Mouse (Mus musculus) spleen, adult 2 months (tissue): ENCODE data around the gene Ola1. TPM values are rescaled to one million over a fixed set of nuclear protein-coding genes. Genes with fewer than 3 reads are reported as not detected.

Experiments used
- DNase-seq, 2 experiments: peaks; one replicate each; pipeline versions ENCODE4 v3.0.0 to v3.0.0-alpha.2; 2012 to 2021; ENCODE audit warnings: low spot score in 2 of 2, low read depth in 1 of 2
- H3K27ac ChIP-seq: fragments of 200-500 bp; 2 replicates; pipeline ENCODE4 v1.5.1; 2012; ENCODE audit warnings: low read length, inconsistent platforms; ENCODE audit not compliant: insufficient read depth
- H3K27me3 ChIP-seq: fragments of 200-500 bp; 2 replicates; pipeline ENCODE4 v1.6.1; 2012; ENCODE audit warnings: mild to moderate bottlenecking, moderate library complexity, low read length, inconsistent platforms; ENCODE audit not compliant: control insufficient read depth, insufficient read depth
- H3K36me3 ChIP-seq: fragments of 200-500 bp; 2 replicates; pipeline ENCODE4 v1.6.1; 2012; ENCODE audit warnings: mild to moderate bottlenecking, low read length, inconsistent platforms; ENCODE audit not compliant: control insufficient read depth, insufficient read depth
- H3K4me1 ChIP-seq: fragments of 200-500 bp; 2 replicates; pipeline ENCODE4 v1.6.1; 2011; ENCODE audit warnings: inconsistent platforms; ENCODE audit not compliant: control insufficient read depth, insufficient read depth, insufficient read length
- H3K4me3 ChIP-seq: fragments of 200-500 bp; 2 replicates; pipeline ENCODE4 v1.5.1; 2011; ENCODE audit warnings: mild to moderate bottlenecking, inconsistent platforms; ENCODE audit not compliant: insufficient read depth, insufficient read length; ENCODE audit errors: extremely low read depth
- CTCF ChIP-seq: fragments of 200-500 bp; IDR thresholded peaks from 2 replicates; pipeline ENCODE4 v1.5.1; 2011; ENCODE audit warnings: mild to moderate bottlenecking, inconsistent platforms; ENCODE audit not compliant: insufficient read depth, insufficient read length, insufficient replicate concordance; ENCODE audit errors: extremely low read depth
- POLR2A ChIP-seq: fragments of 200-500 bp; IDR thresholded peaks from 2 replicates; pipeline ENCODE4 v1.6.1; 2011; ENCODE audit warnings: low read depth, low read length, inconsistent platforms
- WGBS: fragments of 180-500 bp; shearing (Covaris S2); methylation state at CpG from one replicate; pipeline ENCODE4 v1.1.7; 2018; 5-methylcytosine and 5-hydroxymethylcytosine counted together
- polyA plus RNA-seq: library from polyadenylated mRNA; depleted of rRNA; stranded (reverse); fragments of >200 nt; gene quantifications from 2 replicates; pipeline ENCODE4 v1.2.3, GENCODE M21; 2012

The Ola1 gene
- polyA plus RNA-seq, 1 experiment, result 2.9 TPM

GRCm38 (mm10) chr2:73071201-73071600 lies 147.5 kb downstream of the Ola1 start:
- 82% methylated on average over 2 of the region's 2 CpGs for WGBS
- Histone ChIP-seq H3K27me3 (peaks cover 1% of the 10 kb centered on the region; the same call in 1 of the 2 replicates), H3K4me3 (no peak overlapping the region), H3K4me1 (peaks cover 3% of the 10 kb centered on the region; the same call in 1 of the 2 replicates), H3K36me3 (no peaks in the 10 kb centered on the region), H3K27ac (no peak overlapping the region)
- DNase-seq, result no peak
- TF ChIP-seq POLR2A (no peak), CTCF (no peak)

- DNase-seq, result no peak
- H3K4me1 ChIP-seq, result peaks cover 3% of the 10 kb centered on the region; the same call in 1 of the 2 replicates
- 53% methylated on average over 10 of the region's 10 CpGs for WGBS
- TF ChIP-seq POLR2A (no peak), CTCF (no peak)
- H3K27me3 ChIP-seq, result peaks cover 2% of the 10 kb centered on the region; the same call in 1 of the 2 replicates
- H3K27ac ChIP-seq, result no peak overlapping the region
- H3K4me3 ChIP-seq, result no peak overlapping the region
- H3K36me3 ChIP-seq, result no peaks in the 10 kb centered on the region
Observed at GRCm38 (mm10) chr2:73070449-73071076, 148.2 kb downstream of the Ola1 start.

- Histone ChIP-seq H3K27ac (no peak overlapping the region), H3K4me3 (no peak overlapping the region), H3K36me3 (no peaks in the 10 kb centered on the region), H3K4me1 (peaks cover 3% of the 10 kb centered on the region; the same call in 1 of the 2 replicates), H3K27me3 (peaks cover 2% of the 10 kb centered on the region; the same call in 1 of the 2 replicates)
- no peak for TF ChIP-seq POLR2A
- no peak for TF ChIP-seq CTCF
- WGBS, result 27% methylated on average over 7 of the region's 7 CpGs
- DNase-seq, result no peak
Observed at GRCm38 (mm10) chr2:73069223-73069825, 149.4 kb downstream of the Ola1 start.

GRCm38 (mm10) chr2:73066307-73067167 lies 152.2 kb downstream of the Ola1 start:
- 29% methylated on average over 20 of the region's 20 CpGs for whole genome bisulfite sequencing
- DNase-seq, result no peak

GRCm38 (mm10) chr2:73063911-73064619 lies 154.7 kb downstream of the Ola1 start:
- H3K36me3 ChIP-seq, result no peaks in the 10 kb centered on the region
- TF ChIP-seq POLR2A, result no peak
- no peak for TF ChIP-seq CTCF
- WGBS, result 79% methylated on average over 14 of the region's 14 CpGs
- H3K27me3 ChIP-seq, result peaks cover 2% of the 10 kb centered on the region; the same call in 1 of the 2 replicates
- H3K27ac ChIP-seq, result no peak overlapping the region
- H3K4me1 ChIP-seq, result no peaks in the 10 kb centered on the region; the same call in 1 of the 2 replicates
- no peak overlapping the region for H3K4me3 ChIP-seq
- no peak for DNase-seq

More at GRCm38 (mm10) chr2:73066307-73067167, 152.2 kb downstream of the Ola1 start:
- no peaks in the 10 kb centered on the region for H3K36me3 ChIP-seq
- H3K4me1 ChIP-seq, result peaks cover 3% of the 10 kb centered on the region; the same call in 1 of the 2 replicates
- no peak overlapping the region for H3K4me3 ChIP-seq
- H3K27me3 ChIP-seq, result peaks cover 2% of the 10 kb centered on the region; the same call in 1 of the 2 replicates
- H3K27ac ChIP-seq, result no peak overlapping the region
- TF ChIP-seq CTCF, result no peak
- no peak for TF ChIP-seq POLR2A

- WGBS, result 51% methylated on average over 6 of the region's 6 CpGs
- TF ChIP-seq CTCF, result no peak
- TF ChIP-seq POLR2A, result no peak
Observed at GRCm38 (mm10) chr2:73060259-73060585, 158.5 kb downstream of the Ola1 start.

More at GRCm38 (mm10) chr2:73060259-73060585, 158.5 kb downstream of the Ola1 start:
- Histone ChIP-seq H3K4me3 (no peak overlapping the region), H3K36me3 (no peaks in the 10 kb centered on the region), H3K4me1 (peaks cover 4% of the 10 kb centered on the region; the same call in 1 of the 2 replicates), H3K27me3 (no peaks in the 10 kb centered on the region), H3K27ac (no peak overlapping the region)
- DNase-seq, result no peak
